In the genomic region with DNA sequence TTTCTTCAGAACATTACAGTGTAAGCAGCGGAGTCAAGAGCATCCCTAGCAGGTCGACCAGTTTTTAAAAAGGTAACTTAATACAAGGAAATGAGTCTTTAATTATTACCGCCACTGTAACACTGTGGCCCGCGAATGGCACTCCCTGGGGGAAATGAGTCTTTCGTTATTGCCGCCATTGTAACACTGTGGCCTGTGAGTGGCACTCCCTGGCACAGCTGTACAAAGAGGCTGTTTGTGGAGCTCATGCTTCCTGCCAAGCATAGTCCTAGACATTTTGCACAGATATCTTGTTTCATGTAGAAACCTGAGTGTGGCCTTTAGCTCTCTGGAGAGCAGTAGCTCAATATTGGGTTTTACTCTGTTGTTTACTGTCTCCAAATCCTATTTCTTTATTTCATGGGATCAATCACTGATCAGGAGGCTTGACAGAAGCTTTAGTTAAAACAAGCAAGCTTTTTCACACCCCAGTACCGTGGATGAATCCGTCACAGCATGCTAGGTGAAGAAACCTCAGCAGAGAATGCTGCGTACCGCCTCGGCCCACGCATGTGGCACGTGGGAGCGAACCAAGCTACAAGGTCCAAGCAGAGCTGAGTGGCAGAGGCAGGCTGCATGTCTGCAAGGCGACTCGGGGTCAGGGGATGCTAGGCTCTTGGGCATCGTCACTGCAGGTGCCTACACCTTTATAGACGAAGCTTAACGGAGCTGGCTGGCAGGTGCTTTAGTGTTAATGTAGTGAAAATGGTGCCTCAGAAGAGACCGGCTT, we compare ENCODE assay signal across 15 mouse cellular contexts. TPM values are rescaled to one million over a fixed set of nuclear protein-coding genes. Genes with fewer than 3 reads are reported as not detected.
A peak's percentile ranks its signal among the peaks of the same experiment; 100 is the strongest.
DNase-seq lines count a peak whose midpoint lies in the region; ATAC-seq and TF ChIP-seq lines count a peak whose summit lies in the region.
"Had no signal": no experiment of that assay in that cellular context is flagged by ENCODE, and none has a peak within 500 bp of the region (broad histone marks: within the 10 kb centered on the region; RNA-seq: fewer than 3 reads in every experiment).

No protein-coding gene starts in this region.

- no peak overlapping the region for H3K4me2 ChIP-seq in hindbrain, embryonic 14.5 days (replicated peaks)
- H3K4me2 ChIP-seq in embryonic facial prominence, embryonic 13.5 days = no peak overlapping the region

- 83% methylated on average over 21 of the region's 21 CpGs for WGBS in hindbrain, embryonic 10.5 days
- WGBS in hindbrain, embryonic 14.5 days = 86% methylated on average over 21 of the region's 21 CpGs
- WGBS in lung, adult 2 months = 83% methylated on average over 21 of the region's 21 CpGs
- WGBS in embryonic facial prominence, embryonic 13.5 days = 63% methylated on average over 21 of the region's 21 CpGs
- 65% methylated on average over 21 of the region's 21 CpGs for WGBS in small intestine, adult 2 months

- H3K27ac ChIP-seq in hindbrain, embryonic 10.5 days = peak overlapping the region; percentile 35; the same call in 1 of the 2 replicates
- H3K27ac ChIP-seq in hindbrain, embryonic 14.5 days = no peak overlapping the region; the same call in 1 of the 2 replicates
- peak overlapping the region; percentile 69; the same call in 1 of the 2 replicates for H3K27ac ChIP-seq in embryonic facial prominence, embryonic 13.5 days
- peak overlapping the region; percentile 33 for H3K27ac ChIP-seq in small intestine, adult 2 months (ENCODE audit: insufficient read depth, low read depth, low read length)

- no peak overlapping the region for H3K4me3 ChIP-seq in hindbrain, embryonic 10.5 days
- H3K4me3 ChIP-seq in hindbrain, embryonic 14.5 days (replicated peaks; ENCODE audit: low read length) = no peak overlapping the region
- no peak overlapping the region for H3K4me3 ChIP-seq in lung, adult 2 months (replicated peaks; ENCODE audit: extremely low read depth, low read depth, low read length)
- H3K4me3 ChIP-seq in embryonic facial prominence, embryonic 13.5 days = no peak overlapping the region
- no peak overlapping the region for H3K4me3 ChIP-seq in small intestine, adult 2 months (ENCODE audit: low read depth, low read length)

- H3K9me3 ChIP-seq in hindbrain, embryonic 10.5 days = no peaks in the 10 kb centered on the region
- no peaks in the 10 kb centered on the region for H3K9me3 ChIP-seq in hindbrain, embryonic 14.5 days (ENCODE audit: control insufficient read depth, low read length)
- no peaks in the 10 kb centered on the region for H3K9me3 ChIP-seq in embryonic facial prominence, embryonic 13.5 days

- no peak overlapping the region for H3K9ac ChIP-seq in hindbrain, embryonic 14.5 days
- no peak overlapping the region for H3K9ac ChIP-seq in embryonic facial prominence, embryonic 13.5 days
- H3K9ac ChIP-seq: liver, postnatal 0 days had no signal

- no peaks in the 10 kb centered on the region for H3K27me3 ChIP-seq in hindbrain, embryonic 10.5 days (ENCODE audit: insufficient read depth, poor library complexity, severe bottlenecking)
- no peaks in the 10 kb centered on the region for H3K27me3 ChIP-seq in hindbrain, embryonic 14.5 days (ENCODE audit: control insufficient read depth, insufficient read depth, low read length)
- no peaks in the 10 kb centered on the region for H3K27me3 ChIP-seq in embryonic facial prominence, embryonic 13.5 days
- no peaks in the 10 kb centered on the region for H3K27me3 ChIP-seq in small intestine, adult 2 months (ENCODE audit: control insufficient read depth, insufficient read depth, low read length)
- H3K27me3 ChIP-seq: CH12.LX had no signal

- no peak for ATAC-seq in hindbrain, embryonic 14.5 days (ENCODE audit: low FRiP score)
- no peak for ATAC-seq in embryonic facial prominence, embryonic 13.5 days (ENCODE audit: insufficient number of reproducible peaks, insufficient read depth, low FRiP score, low TSS enrichment, low read depth)
- ATAC-seq: liver, postnatal 0 days had no signal

- peaks cover 24% of the 10 kb centered on the region for H3K4me1 ChIP-seq in hindbrain, embryonic 10.5 days (replicated peaks)
- H3K4me1 ChIP-seq in hindbrain, embryonic 14.5 days (replicated peaks; ENCODE audit: control insufficient read depth, insufficient read depth, low read length) = peaks cover 9% of the 10 kb centered on the region; the same call in 1 of the 2 replicates
- H3K4me1 ChIP-seq in lung, adult 2 months (ENCODE audit: control insufficient read depth, insufficient read depth, low read length) = peaks cover 5% of the 10 kb centered on the region
- H3K4me1 ChIP-seq in embryonic facial prominence, embryonic 13.5 days = peaks cover 50% of the 10 kb centered on the region
- peaks cover 25% of the 10 kb centered on the region for H3K4me1 ChIP-seq in small intestine, adult 2 months (ENCODE audit: control insufficient read depth, insufficient read depth, insufficient read length, low read length)

- DNase-seq in hindbrain, embryonic 10.5 days (ENCODE audit: low spot score) = no peak
- no peak for DNase-seq in hindbrain, embryonic 14.5 days (ENCODE audit: low spot score)
- DNase-seq in lung, postnatal 36 days = peak; percentile 42
- no peak for DNase-seq in lung, adult 2 months
- DNase-seq in urinary bladder, postnatal 10 days (ENCODE audit: low spot score) = no peak
- no peak for DNase-seq in ovary, postnatal 10 days (ENCODE audit: low spot score)
- DNase-seq: cerebellum, postnatal 10 days; heart, postnatal 14 days; kidney, postnatal 10 days; liver, postnatal 0 days; midbrain, embryonic 14.5 days; thymus, postnatal 14 days had no signal

- H3K36me3 ChIP-seq in hindbrain, embryonic 10.5 days = peaks cover 43% of the 10 kb centered on the region
- H3K36me3 ChIP-seq in hindbrain, embryonic 14.5 days (replicated peaks; ENCODE audit: control insufficient read depth, insufficient read depth) = peaks cover 15% of the 10 kb centered on the region
- peaks cover 8% of the 10 kb centered on the region for H3K36me3 ChIP-seq in embryonic facial prominence, embryonic 13.5 days
- peaks cover 21% of the 10 kb centered on the region for H3K36me3 ChIP-seq in small intestine, adult 2 months (ENCODE audit: control insufficient read depth, insufficient read depth, low read length)

- TF ChIP-seq CTCF in lung, adult 2 months (IDR thresholded peaks at IDR 0.05; ENCODE audit: insufficient read depth, low read length) = no peak
- TF ChIP-seq CTCF in small intestine, adult 2 months (IDR thresholded peaks at IDR 0.05; ENCODE audit: extremely low read depth, insufficient read length, insufficient replicate concordance, low read depth, low read length) = no peak

- TF ChIP-seq POLR2A in lung, adult 2 months (IDR thresholded peaks at IDR 0.05; ENCODE audit: borderline replicate concordance, extremely low read depth, low read depth, low read length) = no peak
- TF ChIP-seq POLR2A in small intestine, adult 2 months (IDR thresholded peaks at IDR 0.05; ENCODE audit: low read depth, low read length) = no peak

RNA-seq across cellular contexts. Expression of gene Bpgm, which starts 17.5 kb away (rescaled TPM):
- polyA plus RNA-seq in hindbrain, embryonic 10.5 days (2016; fragmentation: Nextera tagmentation; extraction: Ambion mirVana) = 64.5 and 72.7 TPM in 2 replicates
- 85.2 and 86.1 TPM in 2 replicates for polyA plus RNA-seq in hindbrain, embryonic 14.5 days (2014; fragmentation: Nextera tagmentation; extraction: Ambion mirVana)
- polyA plus RNA-seq in lung, adult 2 months (2012; rRNA removed) = 17.6 and 23.2 TPM in 2 replicates
- 42.9 and 49.6 TPM in 2 replicates for polyA plus RNA-seq in embryonic facial prominence, embryonic 13.5 days (2015; fragmentation: Nextera tagmentation; extraction: Ambion mirVana)
- 15.0 and 22.1 TPM in 2 replicates for polyA plus RNA-seq in small intestine, adult 2 months (2012; rRNA removed)
